Mouse (Mus musculus) thymus, adult 2 months (tissue): ENCODE measurements around the gene Sipa1. TPM values are rescaled to one million over a fixed set of nuclear protein-coding genes. Genes with fewer than 3 reads are reported as not detected.

Source experiments
- DNase-seq: peaks from one replicate; pipeline ENCODE4 v3.0.0; 2021
- H3K27ac ChIP-seq: fragments of 200-500 bp; 2 replicates; pipeline ENCODE4 v1.5.1; 2012; ENCODE audit warnings: low read length, control low read depth; ENCODE audit not compliant: control insufficient read depth, insufficient read depth
- H3K27me3 ChIP-seq: fragments of 200-500 bp; 2 replicates; pipeline ENCODE4 v1.6.1; 2012; ENCODE audit warnings: mild to moderate bottlenecking, low read length, moderate library complexity, mixed read lengths; ENCODE audit not compliant: control insufficient read depth, insufficient read depth
- H3K36me3 ChIP-seq: fragments of 200-500 bp; 2 replicates; pipeline ENCODE4 v1.6.1; 2012; ENCODE audit warnings: mild to moderate bottlenecking, low read length, moderate library complexity; ENCODE audit not compliant: control insufficient read depth, insufficient read depth
- H3K4me1 ChIP-seq: fragments of 200-500 bp; replicated peaks from 2 replicates; pipeline ENCODE4 v1.6.1; 2012; ENCODE audit warnings: low read length; ENCODE audit not compliant: control insufficient read depth, insufficient read depth
- H3K4me3 ChIP-seq: fragments of 200-500 bp; 2 replicates; pipeline ENCODE4 v1.5.1; 2012; ENCODE audit warnings: mild to moderate bottlenecking, low read length, control low read depth, moderate library complexity; ENCODE audit not compliant: control insufficient read depth, insufficient read depth
- CTCF ChIP-seq: fragments of 200-500 bp; IDR thresholded peaks from 2 replicates; pipeline ENCODE4 v1.5.1; 2012; ENCODE audit warnings: mild to moderate bottlenecking, control low read depth, low read length, moderate library complexity, borderline replicate concordance; ENCODE audit not compliant: control insufficient read depth, poor library complexity, insufficient read depth; ENCODE audit errors: extremely low read depth
- POLR2A ChIP-seq: fragments of 200-500 bp; IDR thresholded peaks from 2 replicates; pipeline ENCODE4 v1.6.1; 2012; ENCODE audit warnings: mild to moderate bottlenecking, low read length, control low read depth, moderate library complexity; ENCODE audit not compliant: control insufficient read depth, poor library complexity, insufficient read depth; ENCODE audit errors: extremely low read depth
- WGBS: fragments of 180-500 bp; shearing (Covaris S2); methylation state at CpG from one replicate; pipeline ENCODE4 v1.1.7; 2018; 5-methylcytosine and 5-hydroxymethylcytosine counted together
- polyA plus RNA-seq: library from polyadenylated mRNA; depleted of rRNA; stranded (reverse); fragments of >200 nt; gene quantifications from 2 replicates; pipeline ENCODE4 v1.2.3, GENCODE M21; 2012

The Sipa1 gene
- polyA plus RNA-seq, 1 experiment = 267 TPM

DNA sequence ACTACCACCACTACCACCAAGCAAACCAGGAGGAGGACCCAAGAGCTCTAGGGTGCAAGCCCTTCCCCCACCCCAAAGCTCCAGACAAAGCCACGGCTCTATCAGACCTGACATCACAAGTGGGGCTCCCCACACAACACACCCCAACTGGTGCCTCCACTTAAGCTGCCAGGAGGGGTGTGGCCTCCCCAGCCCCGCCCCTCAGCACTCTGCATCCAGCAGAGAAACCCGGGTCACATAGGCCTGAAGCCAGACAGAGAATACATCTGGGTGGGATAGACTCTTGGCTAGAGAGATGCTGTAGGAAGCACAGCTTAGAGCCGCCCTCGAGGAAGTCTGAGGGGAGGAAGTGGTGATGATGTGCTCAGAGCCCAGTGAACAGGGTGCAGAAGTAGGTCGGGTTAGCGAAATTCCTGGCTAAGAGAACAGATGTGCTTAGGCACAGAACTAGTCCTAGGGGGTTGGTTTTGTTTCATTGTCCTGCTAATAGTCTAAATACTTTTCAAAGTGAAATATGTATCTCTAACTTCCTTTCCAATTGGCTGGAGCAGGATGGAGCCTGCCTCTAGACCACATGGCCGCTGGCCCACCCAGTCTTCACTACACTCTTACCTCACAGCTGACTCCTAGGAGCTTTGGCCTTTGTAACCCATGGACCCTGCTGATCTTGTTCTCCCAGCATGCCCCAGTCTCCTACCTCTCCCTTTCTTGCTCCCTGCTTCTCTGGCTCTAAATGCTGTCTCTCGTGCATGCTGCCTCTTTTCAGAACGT is 41.5 kb upstream of the Sipa1 start:
- H3K27me3 ChIP-seq = no peaks in the 10 kb centered on the region
- WGBS = 32% methylated on average over 10 of the region's 10 CpGs
- peaks cover 22% of the 10 kb centered on the region for H3K4me1 ChIP-seq
- peak overlapping the region; percentile 52 for H3K27ac ChIP-seq
- DNase-seq = peak; percentile 45
- no peak overlapping the region for H3K4me3 ChIP-seq
- peaks cover 29% of the 10 kb centered on the region for H3K36me3 ChIP-seq
- TF ChIP-seq CTCF (0 out of 2 replicates have a peak, but pooled peaks have one; percentile 24), POLR2A (no peak)

DNA sequence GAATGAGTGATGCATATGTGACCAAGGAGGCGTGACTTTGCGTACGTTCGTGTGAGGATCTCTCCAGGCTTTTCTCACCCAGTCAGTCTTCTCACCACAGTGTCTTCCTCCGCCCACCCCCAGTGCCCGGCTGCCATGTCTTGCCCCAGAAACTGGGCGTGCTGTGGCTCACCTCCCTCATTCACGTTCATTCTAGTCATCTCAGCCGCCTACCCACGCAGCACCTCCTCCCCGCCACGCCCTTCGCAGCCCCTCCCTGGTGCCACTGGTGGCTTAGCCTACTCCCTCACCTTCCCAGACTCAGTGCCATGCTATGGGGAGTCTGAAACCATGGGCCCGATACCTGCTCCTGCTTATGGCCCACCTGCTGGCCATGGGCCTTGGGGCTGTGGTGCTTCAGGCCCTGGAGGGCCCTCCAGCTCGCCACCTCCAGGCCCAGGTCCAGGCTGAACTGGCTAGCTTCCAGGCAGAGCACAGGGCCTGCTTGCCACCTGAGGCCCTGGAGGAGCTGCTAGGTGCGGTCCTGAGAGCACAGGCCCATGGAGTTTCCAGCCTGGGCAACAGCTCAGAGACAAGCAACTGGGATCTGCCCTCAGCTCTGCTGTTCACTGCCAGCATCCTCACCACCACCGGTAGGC is 40.8 kb upstream of the Sipa1 start, which contains the start of gene Kcnk7:
Gene Kcnk7 (plus strand): TSS at position 205 of the 638 bp plus-strand sequence.
- Histone ChIP-seq H3K4me3 (no peak within 1 kb of the TSS), H3K27ac (peak within 1 kb of the TSS; percentile 52), H3K4me1 (peaks cover 22% of the 10 kb centered on the region), H3K36me3 (peaks cover 36% of the 10 kb centered on the region), H3K27me3 (no peaks in the 10 kb centered on the region)
- WGBS = 76% methylated on average over 17 of the region's 17 CpGs
- peak; percentile 25 for DNase-seq
- TF ChIP-seq CTCF = no peak
- no peak for TF ChIP-seq POLR2A

DNA sequence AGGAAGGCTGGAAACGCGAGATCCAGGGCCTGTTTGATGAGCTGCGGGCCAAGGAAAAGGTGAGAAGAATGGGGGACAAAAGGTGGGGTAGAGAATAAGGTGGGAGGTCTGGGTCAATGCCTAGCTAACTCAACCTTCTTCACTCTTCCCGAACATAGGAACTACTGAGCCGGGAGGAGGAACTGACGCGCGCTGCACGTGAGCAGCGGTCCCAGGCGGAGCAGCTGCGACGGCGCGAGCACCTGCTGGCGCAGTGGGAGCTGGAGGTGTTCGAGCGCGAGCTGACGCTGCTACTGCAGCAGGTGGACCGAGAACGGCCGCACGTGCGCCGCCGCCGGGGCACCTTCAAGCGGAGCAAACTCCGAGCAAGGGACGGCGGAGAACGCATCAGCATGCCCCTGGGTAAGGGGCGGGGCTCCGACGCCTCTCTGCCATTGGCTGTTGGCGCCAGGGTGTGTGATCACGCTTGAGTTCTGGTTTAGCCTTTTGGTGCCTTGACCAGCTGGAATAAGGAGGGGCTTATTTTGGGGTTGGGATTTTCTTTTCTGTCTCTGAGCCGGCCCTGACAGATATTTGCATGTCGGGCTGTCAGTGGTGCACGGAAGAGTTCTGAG is 32.4 kb upstream of the Sipa1 start:
- DNase-seq = no peak

DNA sequence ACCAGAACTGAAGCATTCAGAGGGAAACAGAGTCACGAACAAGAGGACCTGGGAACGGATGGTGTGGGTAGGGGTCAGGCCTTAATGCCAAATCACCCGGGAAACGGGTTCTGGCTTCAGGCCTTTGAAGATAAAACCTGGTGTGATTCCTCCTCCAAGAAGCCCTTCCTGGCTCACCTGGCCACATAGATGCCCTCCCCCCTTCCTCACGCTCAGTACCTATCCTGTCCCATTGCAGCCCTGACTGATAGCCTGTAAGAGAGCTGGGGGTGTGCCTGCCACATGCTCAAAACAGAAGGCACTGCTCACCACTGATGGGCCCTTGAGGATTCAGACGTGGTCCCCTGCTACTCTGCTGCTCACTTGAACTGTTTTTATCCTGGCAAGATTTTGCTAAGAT is 30.3 kb upstream of the Sipa1 start:
- DNase-seq = no peak
- TF ChIP-seq CTCF = no peak
- no peak for TF ChIP-seq POLR2A
- no peak overlapping the region for H3K27ac ChIP-seq
- H3K27me3 ChIP-seq = no peaks in the 10 kb centered on the region
- peaks cover 32% of the 10 kb centered on the region for H3K4me1 ChIP-seq
- 96% methylated on average over 6 of the region's 6 CpGs for WGBS
- H3K4me3 ChIP-seq = no peak overlapping the region
- peaks cover 40% of the 10 kb centered on the region for H3K36me3 ChIP-seq

More for the DNA sequence above, 32.4 kb upstream of the Sipa1 start:
- no peaks in the 10 kb centered on the region for H3K27me3 ChIP-seq
- 94% methylated on average over 41 of the region's 41 CpGs for WGBS
- H3K27ac ChIP-seq = no peak overlapping the region
- H3K4me1 ChIP-seq = peaks cover 22% of the 10 kb centered on the region
- no peak overlapping the region for H3K4me3 ChIP-seq
- TF ChIP-seq CTCF (no peak), POLR2A (no peak)
- peaks cover 61% of the 10 kb centered on the region for H3K36me3 ChIP-seq

- TF ChIP-seq CTCF (no peak), POLR2A (no peak)
- Histone ChIP-seq H3K27me3 (no peaks in the 10 kb centered on the region), H3K36me3 (peaks cover 32% of the 10 kb centered on the region), H3K4me3 (0 out of 2 replicates have a peak overlapping the region, but pooled peaks have one; percentile 4), H3K27ac (no peak overlapping the region), H3K4me1 (peaks cover 33% of the 10 kb centered on the region)
- DNase-seq = no peak
- 62% methylated on average over 10 of the region's 10 CpGs for WGBS
These were observed 29.4 kb upstream of the Sipa1 start for GRCm38 (mm10) chr19:5692913-5693396.

GRCm38 (mm10) chr19:5692086-5692912 is 28.8 kb upstream of the Sipa1 start:
- peaks cover 25% of the 10 kb centered on the region for H3K36me3 ChIP-seq
- DNase-seq = no peak
- peak overlapping the region; percentile 92; the same call in 1 of the 2 replicates for H3K4me3 ChIP-seq
- TF ChIP-seq POLR2A (no peak), CTCF (no peak)
- H3K4me1 ChIP-seq = peaks cover 39% of the 10 kb centered on the region
- WGBS = 48% methylated on average over 10 of the region's 10 CpGs
- H3K27me3 ChIP-seq = no peaks in the 10 kb centered on the region
- H3K27ac ChIP-seq = no peak overlapping the region
